Mouse (Mus musculus) small intestine, adult 2 months (tissue): ENCODE results near the gene Mars2. TPM values are rescaled to one million over a fixed set of nuclear protein-coding genes. Genes with fewer than 3 reads are reported as not detected.

ENCODE experiments used
- H3K27ac ChIP-seq: fragments of 200-500 bp; 2 replicates; pipeline ENCODE4 v1.5.1; 2012; ENCODE audit warnings: low read depth, low read length, control low read depth, inconsistent platforms; ENCODE audit not compliant: insufficient read depth
- H3K27me3 ChIP-seq: fragments of 200-500 bp; 2 replicates; pipeline ENCODE4 v1.6.1; 2012; ENCODE audit warnings: mild to moderate bottlenecking, moderate library complexity, low read length, inconsistent platforms; ENCODE audit not compliant: control insufficient read depth, insufficient read depth
- H3K36me3 ChIP-seq: fragments of 200-500 bp; 2 replicates; pipeline ENCODE4 v1.6.1; 2012; ENCODE audit warnings: mild to moderate bottlenecking, low read length, control low read depth, inconsistent platforms; ENCODE audit not compliant: control insufficient read depth, insufficient read depth
- H3K4me1 ChIP-seq: fragments of 200-500 bp; 2 replicates; pipeline ENCODE4 v1.6.1; 2012; ENCODE audit warnings: low read length, inconsistent platforms, mixed read lengths; ENCODE audit not compliant: control insufficient read depth, insufficient read depth, insufficient read length
- H3K4me3 ChIP-seq: fragments of 200-500 bp; 2 replicates; pipeline ENCODE4 v1.5.1; 2012; ENCODE audit warnings: low read depth, mild to moderate bottlenecking, control low read depth, inconsistent platforms, low read length, moderate library complexity
- CTCF ChIP-seq: fragments of 200-500 bp; IDR thresholded peaks from 2 replicates; pipeline ENCODE4 v1.5.1; 2012; ENCODE audit warnings: low read depth, mild to moderate bottlenecking, control low read depth, inconsistent platforms, low read length, moderate library complexity, mixed read lengths; ENCODE audit not compliant: insufficient replicate concordance, insufficient read length; ENCODE audit errors: extremely low read depth
- POLR2A ChIP-seq: fragments of 200-500 bp; IDR thresholded peaks from 2 replicates; pipeline ENCODE4 v1.6.1; 2012; ENCODE audit warnings: low read depth, mild to moderate bottlenecking, control low read depth, inconsistent platforms, low read length, moderate library complexity
- WGBS: fragments of 180-500 bp; shearing (Covaris S2); methylation state at CpG from one replicate; pipeline ENCODE4 v1.1.7; 2018; 5-methylcytosine and 5-hydroxymethylcytosine counted together
- polyA plus RNA-seq: library from polyadenylated mRNA; depleted of rRNA; stranded (reverse); fragments of >200 nt; gene quantifications from 2 replicates; pipeline ENCODE4 v1.2.3, GENCODE M21; 2012

The Mars2 gene
- polyA plus RNA-seq, 1 experiment = 1.4 TPM

DNA sequence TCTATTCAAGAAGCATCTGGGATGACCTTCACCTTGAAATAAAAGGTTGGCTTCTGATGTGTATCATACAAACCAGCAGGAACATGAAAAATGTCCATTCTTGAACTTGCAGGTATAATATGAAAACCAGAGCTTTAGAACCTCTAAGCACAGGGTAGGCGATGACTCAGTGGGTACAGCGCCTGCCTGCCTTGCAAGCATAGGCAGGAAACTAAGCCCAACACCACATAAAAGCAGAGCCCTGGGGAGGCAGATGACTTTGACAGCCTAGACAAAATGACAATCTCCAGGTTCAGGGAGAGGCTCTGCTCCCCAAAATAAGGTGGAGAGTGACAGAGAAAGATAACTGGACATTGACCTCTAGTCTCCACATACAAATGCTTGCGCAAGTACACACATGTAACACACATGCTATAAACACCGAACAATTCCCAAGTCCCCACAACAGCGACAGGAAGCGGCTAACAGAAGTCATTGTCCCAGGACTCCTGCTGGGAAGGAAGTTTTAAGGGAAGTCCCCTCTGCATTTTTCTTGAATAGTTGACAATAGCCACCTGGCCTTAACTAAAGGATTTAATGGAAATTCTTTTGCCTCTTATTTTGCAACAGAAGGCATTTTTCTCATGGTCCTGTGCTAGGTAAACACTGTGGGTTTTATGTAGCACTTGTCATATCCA lies 40.5 kb upstream of the Mars2 start:
- WGBS = 73% methylated on average over 6 of the region's 6 CpGs
- H3K27me3 ChIP-seq = no peaks in the 10 kb centered on the region
- no peaks in the 10 kb centered on the region for H3K36me3 ChIP-seq
- no peaks in the 10 kb centered on the region; the same call in 1 of the 2 replicates for H3K4me1 ChIP-seq
- no peak overlapping the region for H3K4me3 ChIP-seq
- H3K27ac ChIP-seq = no peak overlapping the region
- no peak for TF ChIP-seq CTCF
- no peak for TF ChIP-seq POLR2A

DNA sequence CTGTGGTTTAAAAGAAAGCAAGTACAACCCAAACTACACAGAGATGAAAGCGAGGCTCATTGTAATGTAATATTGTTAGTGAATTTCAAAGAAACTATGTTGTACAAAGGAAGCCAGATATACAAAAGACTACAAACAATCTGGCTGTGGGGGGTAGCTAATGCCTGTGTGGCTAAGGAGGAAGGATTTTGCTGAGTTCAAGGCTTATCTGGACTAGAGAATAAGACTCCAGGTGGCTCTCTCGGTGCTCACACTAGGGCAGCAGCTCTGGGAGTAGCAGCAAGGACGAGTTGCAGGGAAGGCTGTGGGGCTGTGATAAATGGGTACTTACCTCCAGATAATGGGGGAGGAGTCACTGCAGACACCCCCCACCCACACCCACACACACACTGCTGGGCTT lies 38.3 kb upstream of the Mars2 start:
- Histone ChIP-seq H3K27ac (no peak overlapping the region), H3K4me1 (peaks cover 2% of the 10 kb centered on the region; the same call in 1 of the 2 replicates), H3K27me3 (no peaks in the 10 kb centered on the region), H3K4me3 (no peak overlapping the region), H3K36me3 (no peaks in the 10 kb centered on the region)
- WGBS = 73% methylated on average over 3 of the region's 3 CpGs
- no peak for TF ChIP-seq CTCF
- no peak for TF ChIP-seq POLR2A

DNA sequence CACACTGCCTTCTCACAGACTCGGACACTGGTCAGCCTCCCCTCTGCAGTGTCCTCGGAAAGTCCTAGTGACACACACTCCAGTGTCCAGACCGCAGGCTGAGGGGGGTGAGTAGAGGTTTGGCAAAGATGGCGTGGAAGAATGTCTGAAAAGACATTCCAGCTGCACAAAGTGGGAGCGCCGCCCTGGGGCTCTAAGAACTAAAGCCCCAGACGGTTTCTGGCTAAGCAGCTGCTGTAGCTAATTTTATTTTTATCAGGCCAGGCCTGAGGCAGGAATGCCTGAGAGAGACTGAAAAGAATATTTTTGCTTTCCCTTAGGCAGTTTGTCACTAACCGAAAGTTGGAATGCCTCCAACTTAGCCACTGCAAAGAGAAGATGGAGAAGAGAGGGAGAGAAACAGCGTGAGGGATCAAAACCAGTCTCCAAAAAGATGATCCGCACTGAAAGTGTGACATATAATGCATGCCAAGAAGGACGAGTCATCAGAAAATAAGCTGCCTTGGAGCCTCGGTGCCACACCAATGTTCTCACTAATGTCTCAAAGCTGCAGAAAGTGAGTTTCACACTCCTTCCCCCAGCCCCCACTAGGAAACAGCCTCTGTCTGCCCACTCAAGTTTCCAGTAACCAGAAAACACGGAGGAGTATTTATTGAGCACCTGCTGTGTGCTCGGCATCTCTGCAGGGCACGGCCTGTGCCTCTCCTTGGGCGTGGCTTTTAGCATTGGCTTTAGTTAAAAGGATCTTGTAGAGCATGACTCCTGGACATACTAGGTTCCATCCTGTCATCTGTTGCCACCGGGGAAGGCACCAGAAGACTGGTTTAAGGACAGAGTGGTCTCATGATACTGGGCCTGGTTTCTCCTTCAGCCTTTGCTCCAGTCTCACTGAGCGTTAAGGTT lies 34.9 kb upstream of the Mars2 start:
- no peak overlapping the region for H3K27ac ChIP-seq

DNA sequence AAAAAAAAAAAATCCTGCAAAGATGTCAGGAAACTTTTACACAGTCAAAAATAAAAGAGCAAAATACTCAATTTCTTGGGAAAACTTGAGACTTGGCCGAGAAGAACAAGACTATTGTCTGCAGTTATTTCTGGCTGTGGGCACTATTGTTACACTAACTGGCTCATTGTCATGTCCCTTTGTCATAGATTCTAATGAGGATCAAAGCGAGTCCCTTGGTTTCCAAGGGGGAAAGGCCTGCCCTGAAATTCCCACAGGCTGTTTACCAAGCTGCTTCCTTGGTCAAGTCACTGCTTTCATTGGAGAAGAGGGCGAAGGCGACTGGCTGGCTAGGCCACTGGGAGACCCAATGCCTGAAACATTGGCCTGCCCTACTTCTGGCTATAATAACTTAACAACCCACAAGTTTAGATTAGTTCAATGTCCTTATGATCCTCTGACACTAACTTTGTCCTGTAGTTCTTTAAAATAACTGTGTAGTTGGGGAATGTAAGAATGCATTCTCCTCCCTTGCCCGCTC lies 31.1 kb upstream of the Mars2 start:
- H3K4me3 ChIP-seq = no peak overlapping the region
- TF ChIP-seq CTCF (no peak), POLR2A (no peak)

More for the DNA sequence above, 34.9 kb upstream of the Mars2 start:
- WGBS = 50% methylated on average over 18 of the region's 18 CpGs
- TF ChIP-seq POLR2A (no peak), CTCF (no peak)
- H3K4me3 ChIP-seq = no peak overlapping the region
- H3K27me3 ChIP-seq = no peaks in the 10 kb centered on the region
- no peaks in the 10 kb centered on the region for H3K36me3 ChIP-seq
- H3K4me1 ChIP-seq = peaks cover 2% of the 10 kb centered on the region; the same call in 1 of the 2 replicates

DNA sequence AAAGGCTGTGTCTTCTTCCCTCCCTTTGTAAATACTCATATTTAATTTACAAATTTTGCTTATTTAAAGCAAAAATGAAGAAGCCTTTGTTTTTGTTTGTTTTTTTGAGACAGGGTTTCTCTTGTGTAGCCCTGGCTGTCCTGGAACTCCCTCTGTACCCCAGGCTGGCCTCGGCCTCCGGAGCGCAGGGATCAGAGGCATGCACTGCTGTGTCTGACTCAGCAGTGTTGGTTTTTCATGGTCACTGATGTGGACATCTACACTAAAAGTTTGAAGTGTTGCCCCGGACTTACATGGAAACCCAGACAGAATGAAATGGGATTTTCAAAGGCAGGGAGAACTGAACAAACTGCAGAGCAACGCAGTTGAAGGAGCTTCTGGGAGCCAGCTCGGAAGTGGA lies 29.4 kb upstream of the Mars2 start:
- WGBS = 94% methylated on average over 6 of the region's 6 CpGs
- no peak for TF ChIP-seq CTCF
- TF ChIP-seq POLR2A = no peak
- Histone ChIP-seq H3K36me3 (no peaks in the 10 kb centered on the region), H3K4me1 (peaks cover 8% of the 10 kb centered on the region; the same call in 1 of the 2 replicates), H3K27ac (no peak overlapping the region), H3K27me3 (no peaks in the 10 kb centered on the region), H3K4me3 (no peak overlapping the region)

More for the DNA sequence above, 31.1 kb upstream of the Mars2 start:
- WGBS = 90% methylated on average over 5 of the region's 5 CpGs
- Histone ChIP-seq H3K4me1 (peaks cover 7% of the 10 kb centered on the region; the same call in 1 of the 2 replicates), H3K27me3 (no peaks in the 10 kb centered on the region), H3K27ac (no peak overlapping the region), H3K36me3 (no peaks in the 10 kb centered on the region)

DNA sequence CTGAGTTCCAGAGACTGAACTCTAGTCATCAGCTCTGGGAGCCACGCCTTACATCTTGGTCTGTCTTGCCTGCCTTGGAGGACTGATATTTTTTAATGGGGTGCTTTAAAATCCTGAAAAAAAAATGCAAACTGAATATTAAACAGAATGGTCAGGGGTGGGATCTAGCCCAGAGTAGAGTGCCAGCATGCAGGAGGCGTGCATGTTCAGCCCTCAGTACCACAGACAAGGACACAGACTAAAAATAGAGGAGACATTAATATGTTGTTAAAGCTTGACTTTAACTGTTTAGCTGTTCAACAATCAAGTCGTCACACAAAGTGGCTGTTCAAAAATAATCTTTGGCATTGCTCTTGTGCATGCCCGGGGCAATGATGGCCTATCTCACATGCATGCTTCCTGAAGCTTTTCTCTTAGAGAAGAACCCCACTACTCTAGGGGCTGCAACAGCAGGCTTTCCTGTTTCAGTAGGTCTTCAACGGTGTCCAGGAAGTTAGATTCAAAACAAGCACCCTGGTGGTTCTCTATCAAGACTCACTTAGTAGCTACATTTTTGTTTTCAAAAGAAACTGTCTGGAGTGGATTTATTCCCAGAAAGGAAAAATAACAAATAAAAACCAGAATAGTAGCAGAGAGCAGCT lies 28.4 kb upstream of the Mars2 start:
- Histone ChIP-seq H3K27ac (no peak overlapping the region), H3K4me3 (no peak overlapping the region), H3K27me3 (no peaks in the 10 kb centered on the region), H3K4me1 (peaks cover 8% of the 10 kb centered on the region; the same call in 1 of the 2 replicates), H3K36me3 (no peaks in the 10 kb centered on the region)
- 74% methylated on average over 5 of the region's 5 CpGs for WGBS
- no peak for TF ChIP-seq CTCF
- TF ChIP-seq POLR2A = no peak
